Mouse (Mus musculus): ENCODE measurements around the gene Gsdmc4.
A peak's percentile ranks its signal among the peaks of the same experiment; 100 is the strongest.
"Not testable (repeated sequence)": the region's sequence is repeated elsewhere in the genome, so short reads cannot be mapped to it uniquely, and the experiment has no call there.

The Gsdmc4 gene

DNA sequence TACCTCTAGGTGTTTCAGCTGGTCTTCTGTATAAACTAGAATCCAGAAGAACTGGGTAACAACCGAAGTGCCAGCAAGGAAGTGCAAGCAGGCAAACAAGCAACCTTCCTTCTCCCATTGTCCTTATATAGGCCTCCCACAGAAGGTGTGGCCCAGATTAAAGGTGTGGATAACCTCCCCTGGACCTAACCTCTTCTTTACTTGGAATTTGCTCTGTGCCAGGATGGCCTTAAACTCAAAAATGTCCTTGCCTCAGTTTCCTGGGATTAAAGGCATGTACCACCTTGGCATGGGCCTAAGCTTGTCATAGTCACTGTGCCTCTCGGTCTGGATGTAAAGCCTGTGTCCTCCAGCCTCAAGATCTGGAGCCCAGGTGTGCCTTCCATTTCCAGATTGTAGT is at the start of gene Gsdmc4:
TSS of gene Gsdmc4 (minus strand) at position 101 of the 400 bp plus-strand sequence.
- DNase-seq = not testable (repeated sequence)

DNA sequence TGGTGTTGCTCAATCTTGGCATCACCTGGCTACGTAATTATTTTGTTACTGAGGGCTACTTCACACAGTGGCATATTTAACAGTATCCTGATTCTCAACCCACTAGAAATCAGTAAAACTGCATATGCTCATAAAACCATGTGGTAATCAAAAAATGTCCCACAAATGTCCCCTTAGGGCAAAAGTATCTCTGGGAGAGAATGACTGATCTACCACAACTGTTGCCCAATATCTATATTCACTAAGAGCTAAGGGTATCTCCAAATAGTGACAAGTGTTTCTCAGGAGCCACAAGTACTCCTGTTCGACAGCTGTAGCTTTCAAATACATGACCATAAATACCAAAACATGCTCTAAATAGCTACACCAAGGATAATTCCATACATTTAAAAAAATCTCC is 48.4 kb upstream of the Gsdmc4 start:
- no peak for DNase-seq

DNA sequence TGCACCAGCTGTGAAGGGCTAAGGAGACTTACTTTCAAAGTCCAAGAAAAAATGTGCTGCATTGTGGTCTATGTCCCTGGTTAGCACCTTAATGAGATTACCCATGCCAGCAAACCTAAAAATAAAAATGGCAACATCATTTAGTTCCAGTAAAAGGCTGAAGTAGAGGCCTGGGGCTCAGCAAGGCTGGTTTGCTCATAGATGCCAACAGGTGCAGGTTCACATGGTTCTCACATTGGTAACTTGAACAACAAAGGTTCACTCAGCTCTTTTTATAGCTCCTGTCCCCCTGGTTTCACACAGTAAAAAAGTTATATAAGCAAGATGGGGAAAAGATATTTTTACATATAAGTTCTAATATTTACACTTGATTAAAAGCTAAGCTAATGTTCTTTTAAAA is 45.5 kb upstream of the Gsdmc4 start:
- peak; percentile 3 for DNase-seq

DNA sequence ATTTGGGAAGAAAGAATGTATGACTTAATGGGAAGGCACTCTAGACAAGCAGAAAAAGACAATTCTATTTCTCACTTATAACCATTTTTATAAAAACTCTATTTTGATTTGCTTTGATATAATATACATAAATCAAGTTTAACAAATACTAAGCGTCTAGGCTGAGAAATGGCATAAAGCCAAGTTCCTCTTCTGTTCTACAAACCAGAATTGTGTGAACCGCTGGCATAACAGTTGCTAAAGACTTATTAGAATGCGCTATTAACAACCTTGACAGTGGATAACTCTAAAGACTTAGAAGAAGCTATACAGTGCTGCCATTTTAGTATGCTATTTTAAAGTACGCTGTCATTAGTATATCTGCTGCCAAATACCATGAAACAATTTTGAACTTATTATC is 41.2 kb upstream of the Gsdmc4 start:
- no peak for DNase-seq

DNA sequence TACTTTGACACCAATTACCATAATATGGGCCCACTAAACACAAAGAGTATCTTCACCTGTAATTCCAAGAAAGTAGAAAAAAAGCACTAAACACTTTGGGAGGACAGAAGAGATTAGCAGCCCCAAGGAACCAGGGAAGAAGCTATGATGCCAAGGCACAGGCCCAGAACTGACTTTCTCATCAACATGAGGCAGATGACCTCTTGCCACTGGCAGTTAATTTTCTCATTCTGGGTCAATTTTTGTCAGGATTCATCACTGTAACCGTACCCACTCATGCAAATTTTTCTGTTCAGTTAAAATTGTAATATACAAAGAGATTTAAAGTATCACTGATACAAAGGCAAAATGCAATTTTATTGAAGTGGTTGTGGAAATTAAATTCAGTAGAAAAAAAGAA is 29.1 kb upstream of the Gsdmc4 start:
- DNase-seq = peak; percentile 36

DNA sequence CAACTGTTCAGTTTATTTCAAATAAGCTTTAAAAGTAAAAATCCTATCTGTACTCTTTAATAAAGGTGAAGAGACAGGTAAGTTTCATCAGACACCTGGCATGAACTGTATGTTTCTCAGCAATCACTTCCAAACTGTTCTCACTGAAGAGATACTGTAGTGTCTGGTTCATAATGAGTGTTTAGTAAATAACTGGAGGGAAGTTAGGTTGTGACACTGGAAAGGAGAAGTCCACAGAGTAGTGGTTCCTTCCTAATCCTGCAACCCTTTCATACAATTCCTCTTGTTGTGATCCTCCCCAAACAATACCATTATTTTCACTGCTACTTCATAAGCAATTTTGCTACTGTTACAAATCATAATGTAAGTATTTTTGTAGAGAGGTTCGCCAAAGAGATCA is 20.6 kb upstream of the Gsdmc4 start:
- DNase-seq = no peak

DNA sequence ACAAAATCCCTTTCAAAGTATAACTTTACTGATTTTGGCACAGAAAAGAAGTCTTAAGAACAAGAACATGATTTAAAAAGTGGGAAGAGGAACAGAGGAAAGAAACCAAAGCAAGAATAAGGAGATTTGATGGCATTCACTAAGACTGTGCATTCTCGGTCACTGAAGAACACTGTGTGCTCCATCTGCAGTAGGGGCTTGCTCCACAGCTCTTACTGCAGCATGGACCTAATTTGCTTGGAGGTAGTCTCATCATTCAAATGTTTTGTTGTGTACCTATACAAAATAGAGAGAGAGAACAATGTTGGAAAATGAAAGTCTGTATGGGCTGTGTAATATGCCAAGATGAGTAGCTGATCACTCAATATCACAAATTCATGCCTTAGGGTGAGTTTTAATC is 19.3 kb upstream of the Gsdmc4 start:
- DNase-seq = no peak

DNA sequence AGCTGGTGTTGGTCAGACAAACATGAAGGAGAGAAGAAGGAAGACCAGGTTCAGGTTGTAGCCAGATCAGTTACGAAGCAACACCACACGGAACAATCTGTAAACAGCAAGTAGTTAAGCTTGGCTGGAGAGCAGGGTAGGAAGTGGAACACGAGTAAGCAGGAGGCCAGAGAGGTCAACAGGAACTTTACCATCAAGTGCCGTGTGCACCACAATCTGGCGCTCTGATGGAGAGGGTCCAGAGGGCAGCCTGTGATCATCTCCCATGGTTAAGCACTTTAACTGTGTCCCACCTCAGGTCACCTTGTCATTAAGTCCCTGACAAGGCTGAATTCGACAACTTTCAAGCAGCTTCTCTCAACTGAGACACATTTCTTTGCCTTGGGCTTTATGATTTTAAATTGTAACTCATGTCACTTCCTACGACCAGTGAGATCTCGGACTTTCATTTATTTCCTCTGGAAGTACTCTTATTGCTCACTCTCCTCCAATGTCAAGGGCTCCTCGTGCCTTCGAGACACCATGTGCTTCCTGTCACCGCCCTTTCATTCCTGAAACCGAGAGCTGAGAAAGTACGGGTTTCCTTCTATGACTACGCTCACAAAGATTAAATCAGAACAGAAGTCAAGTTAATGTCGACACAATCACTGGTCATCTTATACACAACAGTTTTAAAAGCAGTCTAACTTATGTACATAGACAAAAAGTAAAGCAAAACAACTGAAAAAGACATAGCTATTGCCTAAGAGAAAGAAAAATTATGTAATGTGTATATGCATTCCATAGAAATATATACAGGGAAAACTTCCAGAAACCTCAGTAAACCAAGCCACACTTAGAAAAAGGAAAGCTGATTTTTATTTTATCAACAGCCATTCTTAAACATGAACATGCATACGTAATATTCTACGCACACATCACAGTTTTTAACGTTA is 18.3 kb upstream of the Gsdmc4 start:
- no peak for DNase-seq

DNA sequence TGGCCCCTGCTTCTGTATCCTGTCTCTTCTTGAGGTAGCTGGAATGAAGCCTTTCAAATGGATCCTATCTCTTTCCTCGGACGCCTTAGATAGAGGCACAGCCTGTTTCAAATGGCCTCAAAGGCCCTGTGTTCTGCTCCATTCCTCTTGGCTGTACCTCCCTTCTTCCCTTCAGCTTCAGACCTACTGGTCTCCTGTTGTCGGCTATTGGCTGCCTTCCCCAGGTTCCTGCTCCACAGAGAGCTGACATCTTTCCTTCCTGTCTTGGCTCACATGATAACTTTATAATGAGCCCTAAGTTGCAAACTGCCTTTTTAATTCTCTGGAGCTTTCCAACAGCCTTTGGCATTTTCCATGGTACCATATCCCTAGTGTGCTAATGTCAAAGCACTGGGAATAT is 14.1 kb upstream of the Gsdmc4 start:
- no peak for DNase-seq

DNA sequence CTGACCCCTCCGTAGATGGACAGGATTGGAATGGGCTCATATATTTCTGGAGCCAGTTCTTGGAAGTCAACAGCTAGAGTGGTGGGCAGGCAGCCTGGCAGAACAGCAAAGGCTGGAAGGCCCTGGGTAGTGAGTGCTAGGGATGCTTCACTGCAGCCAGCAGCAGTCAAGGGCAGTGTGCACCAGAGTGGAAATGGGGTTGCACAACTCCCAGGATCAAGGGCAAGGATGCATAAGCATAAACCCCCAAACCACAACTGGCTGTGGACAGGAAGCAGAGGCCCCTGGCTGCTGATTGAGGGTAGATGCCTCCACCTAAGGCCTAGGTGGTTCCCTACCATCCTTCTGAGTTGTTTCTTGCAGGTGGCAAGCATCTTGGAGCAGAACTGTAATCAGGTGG is 12.4 kb upstream of the Gsdmc4 start:
- no peak for DNase-seq

DNA sequence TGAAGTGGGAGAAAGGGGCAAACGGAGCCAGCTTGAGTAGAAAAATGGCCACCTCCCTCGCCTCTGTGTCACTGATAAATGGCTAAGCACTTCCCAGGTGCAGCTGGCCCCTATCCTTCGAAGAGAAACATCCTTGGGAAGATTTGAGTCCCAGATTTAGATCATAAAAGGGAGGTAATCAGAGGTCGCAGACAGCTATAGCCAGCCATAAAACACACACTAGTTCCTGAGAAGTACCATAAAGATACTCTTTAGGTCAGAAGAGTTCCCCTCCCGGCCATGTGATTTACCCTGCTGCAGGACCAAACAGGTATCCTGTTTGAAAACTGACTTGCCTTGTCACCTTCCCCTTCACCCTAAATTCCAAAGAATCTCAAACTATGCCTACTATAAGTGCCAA is 9.5 kb upstream of the Gsdmc4 start:
- DNase-seq = not testable (repeated sequence)

DNA sequence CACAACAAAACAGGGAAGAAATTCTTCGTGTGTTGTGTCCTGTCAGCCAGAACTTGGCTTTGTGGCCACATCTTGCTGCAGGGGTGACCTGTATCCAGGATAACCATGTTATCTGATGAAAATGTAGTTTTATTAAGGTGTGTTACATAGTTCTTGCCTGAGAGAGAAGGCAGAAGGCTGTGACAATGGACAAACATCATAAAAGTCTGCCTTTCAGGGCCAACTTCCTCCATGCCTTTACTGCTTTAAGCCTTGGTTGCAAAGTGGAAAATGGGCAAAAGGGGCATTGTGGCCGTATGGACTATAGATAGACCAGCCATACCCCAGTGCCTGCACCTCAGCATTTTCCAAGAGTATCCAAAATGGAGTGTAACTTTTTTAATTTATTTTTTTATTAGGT is 7.6 kb upstream of the Gsdmc4 start:
- not testable (repeated sequence) for DNase-seq

DNA sequence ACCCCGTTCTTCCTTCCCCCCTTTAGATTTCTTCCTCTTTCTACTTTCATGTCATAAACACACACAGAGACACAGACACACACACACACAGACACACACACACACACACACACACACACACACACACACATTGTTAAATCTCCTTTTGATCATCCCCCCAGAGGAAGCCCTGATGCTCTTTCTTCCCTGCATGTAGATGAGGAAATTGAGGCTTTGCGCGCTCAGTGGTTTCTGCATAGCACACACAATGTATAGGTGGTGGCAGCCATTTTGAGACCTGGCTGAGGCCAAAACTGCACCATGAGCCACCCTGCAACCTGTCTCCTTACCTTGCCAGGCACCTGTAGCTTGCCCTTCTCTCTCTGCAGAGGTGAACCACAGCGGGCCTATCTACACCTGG is 4.5 kb upstream of the Gsdmc4 start:
- DNase-seq = not testable (repeated sequence)

DNA sequence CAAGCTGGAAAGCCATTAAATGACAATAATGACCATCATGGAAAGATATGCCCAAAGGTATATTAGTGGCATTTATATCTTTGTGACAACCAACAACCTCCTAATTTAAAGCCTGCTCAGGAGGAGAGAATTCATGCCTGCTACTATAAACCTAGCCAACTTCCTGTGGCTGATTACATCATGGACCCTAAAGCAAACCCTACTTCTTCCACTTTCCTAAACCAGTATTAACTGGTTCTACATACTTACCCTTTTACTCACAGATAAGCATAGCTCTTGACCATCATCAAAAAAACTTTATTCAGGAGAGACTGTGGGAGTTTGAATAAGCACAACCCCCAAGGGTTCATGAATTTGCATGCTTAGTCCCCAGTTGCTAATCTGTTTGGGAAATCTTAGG is 2.2 kb downstream of the Gsdmc4 start:
- not testable (repeated sequence) for DNase-seq

DNA sequence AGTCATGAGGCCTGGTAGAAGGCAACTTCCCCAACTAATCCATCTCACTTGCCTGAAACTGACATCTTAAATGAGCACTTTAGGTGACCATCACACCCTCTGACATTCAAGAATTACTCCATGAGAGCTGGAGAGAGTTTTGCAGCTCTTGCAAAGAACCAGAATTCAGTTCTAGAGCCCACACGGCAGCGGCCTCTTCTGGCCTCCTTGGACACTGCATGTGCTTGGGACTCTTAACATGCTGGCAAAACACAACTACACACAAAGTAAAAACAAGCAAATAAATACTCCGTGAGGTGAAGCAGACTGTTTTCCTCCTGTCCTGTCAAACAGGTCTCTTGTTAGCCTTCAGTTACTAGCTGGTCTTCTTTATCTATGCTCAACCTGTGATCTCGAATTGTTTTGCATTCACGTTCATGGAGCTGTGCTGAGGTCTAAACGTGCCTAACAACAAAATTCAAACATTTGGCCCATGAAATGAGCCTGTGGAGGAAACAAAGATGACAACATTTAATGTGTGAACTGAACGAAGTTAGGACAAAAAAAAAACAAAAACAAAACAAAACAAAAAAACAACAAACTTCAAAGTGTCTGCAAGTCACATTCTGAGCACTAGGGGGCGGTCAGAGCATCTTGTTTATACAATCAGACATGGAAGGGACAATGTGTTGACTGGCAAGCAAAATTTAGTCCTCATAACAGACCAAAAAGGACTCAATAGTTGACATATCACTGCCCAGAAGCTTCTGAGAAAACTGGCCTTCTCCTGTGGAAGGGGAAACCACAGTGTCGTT is 16.3 kb downstream of the Gsdmc4 start:
- peak; percentile 62 for DNase-seq

DNA sequence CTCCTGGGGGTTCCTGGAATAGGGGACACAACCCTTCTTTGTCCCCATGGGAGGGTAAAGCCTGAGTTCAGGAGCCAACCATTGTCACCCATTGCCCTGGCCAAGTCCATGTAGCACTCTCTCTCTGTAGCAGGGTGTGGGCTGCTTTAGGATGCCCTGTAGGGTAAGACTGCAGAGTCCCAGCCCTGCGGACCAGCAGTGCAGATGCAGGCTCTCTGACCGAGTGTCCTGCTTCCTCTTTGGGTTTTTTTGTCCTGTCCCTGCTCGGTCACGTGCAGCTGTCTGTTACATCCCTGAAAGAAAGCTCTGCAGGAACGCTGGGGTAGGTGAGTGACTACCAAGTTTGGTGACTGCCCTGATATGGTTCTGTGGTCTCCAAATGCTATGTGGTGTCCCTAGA is 23.7 kb downstream of the Gsdmc4 start:
- not testable (repeated sequence) for DNase-seq

DNA sequence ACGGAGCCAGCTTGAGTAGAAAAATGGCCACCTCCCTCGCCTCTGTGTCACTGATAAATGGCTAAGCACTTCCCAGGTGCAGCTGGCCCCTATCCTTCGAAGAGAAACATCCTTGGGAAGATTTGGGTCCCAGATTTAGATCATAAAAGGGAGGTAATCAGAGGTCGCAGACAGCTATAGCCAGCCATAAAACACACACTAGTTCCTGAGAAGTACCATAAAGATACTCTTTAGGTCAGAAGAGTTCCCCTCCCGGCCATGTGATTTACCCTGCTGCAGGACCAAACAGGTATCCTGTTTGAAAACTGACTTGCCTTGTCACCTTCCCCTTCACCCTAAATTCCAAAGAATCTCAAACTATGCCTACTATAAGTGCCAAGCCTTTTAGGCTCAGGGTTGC is 24.1 kb downstream of the Gsdmc4 start:
- DNase-seq = not testable (repeated sequence)

DNA sequence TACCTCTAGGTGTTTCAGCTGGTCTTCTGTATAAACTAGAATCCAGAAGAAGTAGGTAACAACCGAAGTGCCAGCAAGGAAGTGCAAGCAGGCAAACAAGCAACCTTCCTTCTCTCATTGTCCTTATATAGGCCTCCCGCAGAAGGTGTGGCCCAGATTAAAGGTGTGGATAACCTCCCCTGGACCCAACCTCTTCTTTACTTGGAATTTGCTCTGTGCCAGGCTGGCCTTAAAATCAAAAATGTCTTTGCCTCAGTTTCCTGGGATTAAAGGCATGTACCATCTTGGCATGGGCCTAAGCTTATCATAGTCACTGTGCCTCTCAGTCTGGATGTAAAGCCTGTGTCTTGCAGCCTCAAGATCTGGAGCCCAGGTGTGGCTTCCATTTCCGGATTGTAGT is 33.6 kb downstream of the Gsdmc4 start, which contains the start of gene Gsdmc3:
TSS of gene Gsdmc3 (minus strand) at position 101 of the 400 bp plus-strand sequence.
- not testable (repeated sequence) for DNase-seq

DNA sequence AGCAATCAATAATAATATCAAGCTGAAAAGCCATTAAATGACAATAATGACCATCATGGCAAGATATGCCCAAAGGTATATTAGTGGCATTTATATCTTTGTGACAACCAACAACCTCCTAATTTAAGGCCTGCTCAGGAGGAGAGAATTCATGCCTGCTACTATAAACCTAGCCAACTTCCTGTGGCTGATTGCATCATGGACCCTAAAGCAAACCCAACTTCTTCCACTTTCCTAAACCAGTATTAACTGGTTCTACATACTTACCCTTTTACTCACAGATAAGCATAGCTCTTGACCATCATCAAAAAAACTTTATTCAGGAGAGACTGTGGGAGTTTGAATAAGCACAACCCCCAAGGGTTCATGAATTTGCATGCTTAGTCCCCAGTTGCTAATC is 35.9 kb downstream of the Gsdmc4 start:
- DNase-seq = not testable (repeated sequence)

DNA sequence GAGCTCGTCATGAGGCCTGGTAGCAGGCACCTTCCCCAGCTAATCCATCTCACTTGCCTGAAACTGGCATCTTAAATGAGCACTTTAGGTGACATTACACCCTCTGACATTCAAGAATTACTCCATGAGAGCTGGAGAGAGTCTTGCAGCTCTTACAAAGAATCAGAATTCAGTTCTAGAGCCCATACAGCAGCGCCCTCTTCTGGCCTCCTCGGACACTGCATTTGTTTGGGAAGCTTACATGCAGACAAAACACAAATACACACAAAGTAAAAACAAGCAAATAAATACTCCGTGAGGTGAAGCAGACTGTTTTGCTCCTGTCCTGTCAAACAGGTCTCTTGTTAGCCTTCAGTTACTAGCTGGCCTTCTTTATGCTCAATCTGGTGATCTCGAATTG is 50.1 kb downstream of the Gsdmc4 start:
- peak; percentile 27 for DNase-seq

All from retina, postnatal 1 day (tissue).